Mouse (Mus musculus): ENCODE measurements at regions not wholly inside any gene's neighbourhood (a gene's known extent, or its start where the extent isn't known, plus 50 kb on each side); places are given as distances from the start of the nearest gene placed in this dataset.

DNA sequence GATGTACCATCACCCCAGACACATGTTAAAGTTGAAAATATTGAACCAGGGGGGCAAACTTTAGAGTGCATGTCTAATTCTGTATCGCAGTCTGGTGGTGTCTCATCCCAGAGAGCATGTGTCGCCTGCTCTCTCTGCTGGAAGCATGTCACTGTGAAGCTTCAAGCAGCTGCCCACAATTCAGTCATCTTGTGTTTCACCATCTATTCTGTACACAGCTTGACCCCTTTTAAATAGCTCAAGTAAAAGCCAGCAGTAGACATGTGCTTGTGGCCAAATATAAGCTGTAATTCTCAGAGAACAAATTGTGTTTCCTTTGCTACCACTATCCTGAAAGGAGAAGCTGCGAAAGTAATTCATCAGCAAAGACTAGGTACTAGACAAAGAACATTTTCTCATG, 96.6 kb upstream of the Htr2a start:
- Histone ChIP-seq H3K4me1 (ENCODE audit: control insufficient read depth in 1 of 2, insufficient read depth in 2 of 2, low read length in 2 of 2) (no peaks in the 10 kb centered on the region), H3K79me2 (ENCODE audit: control insufficient read depth, insufficient read depth, low read length, poor library complexity) (no peaks in the 10 kb centered on the region), H3K27ac (ENCODE audit: control insufficient read depth, low read depth, low read length) (no peak overlapping the region), H3K9me3 (replicated peaks; ENCODE audit: insufficient read depth, low read length) (no peaks in the 10 kb centered on the region), H3K36me3 (ENCODE audit: control insufficient read depth in 1 of 2, insufficient read depth in 2 of 2, low read length in 2 of 2) (no peaks in the 10 kb centered on the region), H3K4me3 (ENCODE audit: control insufficient read depth in 1 of 2, insufficient read depth in 1 of 2, low read depth in 2 of 2, low read length in 2 of 2) (no peak overlapping the region), H3K27me3 (ENCODE audit: control insufficient read depth in 1 of 2, insufficient read depth in 2 of 2, low read length in 2 of 2) (no peaks in the 10 kb centered on the region; a peak in 1 of 4 replicates), H3K9ac (ENCODE audit: control insufficient read depth, low read depth, low read length, poor library complexity, severe bottlenecking) (no peak overlapping the region)
- TF ChIP-seq KAT2A (conservative IDR thresholded peaks at IDR 0.05; ENCODE audit: low read depth, low read length), result no peak
- TF ChIP-seq GATA1 (IDR thresholded peaks at IDR 0.05; ENCODE audit: low read depth, low read length), result no peak
- no peak for TF ChIP-seq TAL1 (IDR thresholded peaks at IDR 0.05; ENCODE audit: low read length)
- no peak for TF ChIP-seq SIN3A (IDR thresholded peaks at IDR 0.05; ENCODE audit: low read length)
- no peak for TF ChIP-seq ZNF384 (IDR thresholded peaks at IDR 0.05; ENCODE audit: low read depth, low read length)
- no peak for TF ChIP-seq UBTF (IDR thresholded peaks at IDR 0.05; ENCODE audit: borderline replicate concordance, insufficient read depth, low read depth, low read length)
- no peak for TF ChIP-seq HCFC1 (IDR thresholded peaks at IDR 0.05; ENCODE audit: low read depth, low read length)
- no peak for DNase-seq (ENCODE audit: low read depth, low spot score)

DNA sequence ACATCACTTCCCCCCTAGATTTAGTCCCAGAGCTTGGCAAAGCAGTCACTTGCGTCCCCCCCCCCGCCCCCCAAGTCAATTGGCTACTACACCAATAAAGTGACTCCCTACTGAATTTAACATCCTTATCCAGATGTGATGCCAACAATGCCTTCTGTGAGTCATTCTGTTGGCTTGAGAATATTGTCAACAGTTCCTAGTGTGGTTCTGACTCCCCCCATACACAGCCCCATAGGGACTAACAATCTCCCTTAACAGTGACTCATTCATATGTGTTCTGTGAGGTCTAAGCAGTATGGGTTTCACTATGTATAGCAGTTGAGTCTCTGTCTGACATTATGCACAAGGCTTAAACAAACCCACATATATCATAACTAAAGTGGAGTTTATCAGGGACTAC, 89.5 kb upstream of the Htr2a start:
- Histone ChIP-seq H3K9me3 (replicated peaks; ENCODE audit: insufficient read depth, low read length) (no peaks in the 10 kb centered on the region), H3K4me3 (ENCODE audit: control insufficient read depth in 1 of 2, insufficient read depth in 1 of 2, low read depth in 2 of 2, low read length in 2 of 2) (no peak overlapping the region), H3K27ac (ENCODE audit: control insufficient read depth, low read depth, low read length) (no peak overlapping the region), H3K4me1 (ENCODE audit: control insufficient read depth in 1 of 2, insufficient read depth in 2 of 2, low read length in 2 of 2) (no peaks in the 10 kb centered on the region), H3K9ac (ENCODE audit: control insufficient read depth, low read depth, low read length, poor library complexity, severe bottlenecking) (no peak overlapping the region), H3K36me3 (ENCODE audit: control insufficient read depth in 1 of 2, insufficient read depth in 2 of 2, low read length in 2 of 2) (no peaks in the 10 kb centered on the region), H3K79me2 (ENCODE audit: control insufficient read depth, insufficient read depth, low read length, poor library complexity) (no peaks in the 10 kb centered on the region), H3K27me3 (ENCODE audit: control insufficient read depth in 1 of 2, insufficient read depth in 2 of 2, low read length in 2 of 2) (no peaks in the 10 kb centered on the region)
- no peak for TF ChIP-seq CHD2 (IDR thresholded peaks at IDR 0.05; ENCODE audit: low read length)
- DNase-seq (ENCODE audit: low read depth, low spot score), result no peak

- Histone ChIP-seq H3K4me1 (ENCODE audit: control insufficient read depth in 1 of 2, insufficient read depth in 2 of 2, low read length in 2 of 2) (no peaks in the 10 kb centered on the region), H3K9ac (ENCODE audit: control insufficient read depth, low read depth, low read length, poor library complexity, severe bottlenecking) (no peak overlapping the region)
- no peak for DNase-seq (ENCODE audit: low read depth, low spot score)
Observed at GRCm38 (mm10) chr14:74553636-74554035, 87.0 kb upstream of the Htr2a start.

DNA sequence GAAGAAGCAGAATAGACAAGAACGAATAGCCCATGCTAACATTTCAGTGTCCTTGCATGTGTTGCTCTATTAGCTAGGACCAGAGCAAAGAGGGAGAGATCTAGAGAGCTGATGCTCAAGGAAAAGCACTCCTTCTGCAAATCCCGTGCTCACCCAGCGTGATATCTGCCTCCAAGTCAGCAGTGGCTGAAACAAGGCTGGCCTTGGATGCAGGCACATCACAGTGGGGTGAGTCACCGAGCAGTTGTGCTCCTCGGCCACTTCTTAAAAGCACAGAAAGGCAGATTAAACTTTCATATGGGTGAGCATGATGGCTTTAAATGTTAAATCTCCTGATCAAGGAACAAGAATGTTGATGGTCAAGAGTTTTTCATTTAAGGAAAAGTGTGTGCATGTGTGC, 82.3 kb upstream of the Htr2a start:
- TF ChIP-seq POLR2A (IDR thresholded peaks at IDR 0.05; ENCODE audit: control insufficient read depth in 1 of 2, insufficient read depth in 1 of 2, low read depth in 1 of 2, low read length in 2 of 2, poor library complexity in 1 of 2) (no peak), SMC3 (IDR thresholded peaks at IDR 0.05; ENCODE audit: low read depth, low read length) (no peak), CHD1 (IDR thresholded peaks at IDR 0.05; ENCODE audit: low read depth, low read length) (no peak), HCFC1 (IDR thresholded peaks at IDR 0.05; ENCODE audit: low read depth, low read length) (no peak), TCF12 (IDR thresholded peaks at IDR 0.05; ENCODE audit: low read depth, low read length) (no peak), GABPA (IDR thresholded peaks at IDR 0.05; ENCODE audit: low read depth, low read length) (no peak), JUND (IDR thresholded peaks at IDR 0.05; ENCODE audit: low read depth, low read length) (no peak)
- Histone ChIP-seq H3K36me3 (ENCODE audit: control insufficient read depth in 1 of 2, insufficient read depth in 2 of 2, low read length in 2 of 2) (no peaks in the 10 kb centered on the region), H3K9ac (ENCODE audit: control insufficient read depth, low read depth, low read length, poor library complexity, severe bottlenecking) (no peak overlapping the region), H3K27me3 (ENCODE audit: control insufficient read depth in 1 of 2, insufficient read depth in 2 of 2, low read length in 2 of 2) (no peaks in the 10 kb centered on the region), H3K9me3 (replicated peaks; ENCODE audit: insufficient read depth, low read length) (no peaks in the 10 kb centered on the region), H3K27ac (ENCODE audit: control insufficient read depth, low read depth, low read length) (no peak overlapping the region), H3K4me3 (ENCODE audit: control insufficient read depth in 1 of 2, insufficient read depth in 1 of 2, low read depth in 2 of 2, low read length in 2 of 2) (no peak overlapping the region), H3K4me1 (ENCODE audit: control insufficient read depth in 1 of 2, insufficient read depth in 2 of 2, low read length in 2 of 2) (no peaks in the 10 kb centered on the region), H3K79me2 (ENCODE audit: control insufficient read depth, insufficient read depth, low read length, poor library complexity) (no peaks in the 10 kb centered on the region)
- DNase-seq (ENCODE audit: low read depth, low spot score), result no peak

More at GRCm38 (mm10) chr14:74553636-74554035, 87.0 kb upstream of the Htr2a start:
- Histone ChIP-seq H3K27me3 (ENCODE audit: control insufficient read depth in 1 of 2, insufficient read depth in 2 of 2, low read length in 2 of 2) (no peaks in the 10 kb centered on the region), H3K9me3 (replicated peaks; ENCODE audit: insufficient read depth, low read length) (no peaks in the 10 kb centered on the region), H3K36me3 (ENCODE audit: control insufficient read depth in 1 of 2, insufficient read depth in 2 of 2, low read length in 2 of 2) (no peaks in the 10 kb centered on the region), H3K79me2 (ENCODE audit: control insufficient read depth, insufficient read depth, low read length, poor library complexity) (no peaks in the 10 kb centered on the region), H3K4me3 (ENCODE audit: control insufficient read depth in 1 of 2, insufficient read depth in 1 of 2, low read depth in 2 of 2, low read length in 2 of 2) (no peak overlapping the region), H3K27ac (ENCODE audit: control insufficient read depth, low read depth, low read length) (no peak overlapping the region)
- TF ChIP-seq ZNF384 (IDR thresholded peaks at IDR 0.05; ENCODE audit: low read depth, low read length), result no peak

Data from MEL (cell line).